Mouse (Mus musculus) kidney, postnatal 0 days (tissue): Measurements from ENCODE around the gene Palm3. TPM values are rescaled to one million over a fixed set of nuclear protein-coding genes. Genes with fewer than 3 reads are reported as not detected.

ENCODE experiments used
- ATAC-seq: fragments of 200-750 bp; cut with Nextera tagmentation; replicated peaks from 2 replicates; pipeline ENCODE4 v1.8.0; 2017; ENCODE audit warnings: low read depth, moderate number of reproducible peaks, moderate TSS enrichment, moderate library complexity; ENCODE audit not compliant: low FRiP score
- DNase-seq: peaks from one replicate; pipeline ENCODE4 v3.0.0-alpha.2; 2016; ENCODE audit warnings: low spot score
- H3K27ac ChIP-seq: fragments of 300-500 bp; sonication (generic); 2 replicates; pipeline ENCODE4 v1.5.1; 2014; ENCODE audit warnings: mild to moderate bottlenecking
- H3K27me3 ChIP-seq: fragments of 300-500 bp; sonication (generic); 2 replicates; pipeline ENCODE4 v1.6.1; 2014; ENCODE audit warnings: low read length, mixed read lengths; ENCODE audit not compliant: insufficient read depth
- H3K36me3 ChIP-seq: fragments of 300-500 bp; sonication (generic); 2 replicates; pipeline ENCODE4 v1.6.1; 2014; ENCODE audit warnings: low read length, mixed read lengths; ENCODE audit not compliant: insufficient read depth
- H3K4me1 ChIP-seq: fragments of 300-500 bp; sonication (generic); replicated peaks from 2 replicates; pipeline ENCODE4 v1.6.1; 2014; ENCODE audit warnings: antibody characterized with exemption, low read length, mixed read lengths; ENCODE audit not compliant: insufficient read depth
- H3K4me2 ChIP-seq: fragments of 300-500 bp; sonication (generic); 2 replicates; pipeline ENCODE4 v1.6.1; 2014; ENCODE audit warnings: mild to moderate bottlenecking, low read length, moderate library complexity, mixed read lengths
- H3K4me3 ChIP-seq: fragments of 300-500 bp; sonication (generic); replicated peaks from 2 replicates; pipeline ENCODE4 v1.5.1; 2014; ENCODE audit warnings: low read depth, low read length
- H3K9ac ChIP-seq: fragments of 300-500 bp; sonication (generic); 2 replicates; pipeline ENCODE4 v1.6.1; 2014; ENCODE audit warnings: low read depth, low read length
- H3K9me3 ChIP-seq: fragments of 300-500 bp; sonication (generic); replicated peaks from 2 replicates; pipeline ENCODE4 v1.6.1; 2016; ENCODE audit warnings: low read length, inconsistent platforms, mixed read lengths
- CTCF ChIP-seq: IDR thresholded peaks from 2 replicates; pipeline ENCODE4 v1.5.1; 2016; ENCODE audit warnings: antibody characterized with exemption, low read depth, mild to moderate bottlenecking, moderate library complexity
- WGBS: fragments of 180-500 bp; shearing (Covaris S2); extraction: QIAGEN DNeasy Blood & Tissue Kit; methylation state at CpG from one replicate; pipeline ENCODE4 v1.1.7; 2014; 5-methylcytosine and 5-hydroxymethylcytosine counted together
- polyA plus RNA-seq: library from polyadenylated mRNA; unstranded; fragments of >200 nt; fragmentation: Nextera tagmentation; extraction: Ambion mirVana; gene quantifications from 2 replicates; pipeline ENCODE4 v1.2.1, GENCODE M21; 2015

Palm3 gene
- polyA plus RNA-seq, 1 experiment from 2014 or later = 12.7 TPM

- no peaks in the 10 kb centered on the region for H3K9me3 ChIP-seq
- H3K27ac ChIP-seq = no peak overlapping the region
- no peak for TF ChIP-seq CTCF
- no peak overlapping the region for H3K4me3 ChIP-seq
- DNase-seq = no peak
- H3K4me1 ChIP-seq = peaks cover 25% of the 10 kb centered on the region
- no peak overlapping the region for H3K4me2 ChIP-seq
- no peak overlapping the region for H3K9ac ChIP-seq
- no peaks in the 10 kb centered on the region for H3K36me3 ChIP-seq
- ATAC-seq = no peak
- 74% methylated on average over 9 of the region's 9 CpGs for WGBS
- H3K27me3 ChIP-seq = no peaks in the 10 kb centered on the region
These were observed 1.5 kb upstream of the Palm3 start for GRCm38 (mm10) chr8:84019738-84020137.

- ATAC-seq = peak; percentile 4; the same call in 1 of the 2 replicates
- no peak for TF ChIP-seq CTCF
- H3K9ac ChIP-seq = peak overlapping the region; percentile 59
- no peaks in the 10 kb centered on the region for H3K27me3 ChIP-seq
- no peaks in the 10 kb centered on the region for H3K9me3 ChIP-seq
- WGBS = 35% methylated on average over 12 of the region's 12 CpGs
- peak overlapping the region; percentile 90 for H3K27ac ChIP-seq
- peak overlapping the region; percentile 24 for H3K4me3 ChIP-seq
- H3K4me1 ChIP-seq = peaks cover 29% of the 10 kb centered on the region
- H3K36me3 ChIP-seq = no peaks in the 10 kb centered on the region
- H3K4me2 ChIP-seq = peak overlapping the region; percentile 53
- no peak for DNase-seq
These were observed 298 bp downstream of the Palm3 start for GRCm38 (mm10) chr8:84021569-84021968.

GRCm38 (mm10) chr8:84023085-84023484 lies 1.8 kb downstream of the Palm3 start:
- H3K27me3 ChIP-seq = no peaks in the 10 kb centered on the region
- H3K4me3 ChIP-seq = no peak overlapping the region
- H3K27ac ChIP-seq = peak overlapping the region; percentile 42
- H3K4me1 ChIP-seq = peaks cover 29% of the 10 kb centered on the region
- H3K9ac ChIP-seq = no peak overlapping the region
- H3K4me2 ChIP-seq = peak overlapping the region; percentile 53; the same call in 1 of the 2 replicates
- H3K36me3 ChIP-seq = no peaks in the 10 kb centered on the region
- H3K9me3 ChIP-seq = no peaks in the 10 kb centered on the region
- ATAC-seq (peak; percentile 50; the same call in 1 of the 2 replicates), DNase-seq (peak; percentile 53)
- WGBS = 7% methylated on average over 5 of the region's 5 CpGs
- 0 out of 2 replicates have a peak, but pooled peaks have one; percentile 3 for TF ChIP-seq CTCF

GRCm38 (mm10) chr8:84023631-84024030 lies 2.4 kb downstream of the Palm3 start:
- DNase-seq (no peak), ATAC-seq (peak; percentile 43)
- Histone ChIP-seq H3K27me3 (no peaks in the 10 kb centered on the region), H3K9me3 (no peaks in the 10 kb centered on the region), H3K4me3 (no peak overlapping the region), H3K27ac (0 out of 2 replicates have a peak overlapping the region, but pooled peaks have one; percentile 42), H3K36me3 (no peaks in the 10 kb centered on the region), H3K9ac (no peak overlapping the region), H3K4me2 (peak overlapping the region; percentile 53; the same call in 1 of the 2 replicates), H3K4me1 (peaks cover 29% of the 10 kb centered on the region)
- 37% methylated on average over 1 of the region's 1 CpGs for WGBS
- TF ChIP-seq CTCF = no peak

- Histone ChIP-seq H3K4me3 (no peak overlapping the region), H3K27ac (peak overlapping the region; percentile 36; the same call in 1 of the 2 replicates), H3K36me3 (no peaks in the 10 kb centered on the region), H3K9me3 (no peaks in the 10 kb centered on the region), H3K27me3 (no peaks in the 10 kb centered on the region), H3K4me1 (peaks cover 29% of the 10 kb centered on the region), H3K4me2 (peak overlapping the region; percentile 53; the same call in 1 of the 2 replicates), H3K9ac (no peak overlapping the region)
- peak; percentile 83 for TF ChIP-seq CTCF
- 18% methylated on average over 10 of the region's 10 CpGs for WGBS
- ATAC-seq (no peak), DNase-seq (peak; percentile 57)
These were observed 2.9 kb downstream of the Palm3 start for GRCm38 (mm10) chr8:84024171-84024570.

GRCm38 (mm10) chr8:84025863-84026262 lies 4.6 kb downstream of the Palm3 start:
- H3K9ac ChIP-seq = peak overlapping the region; percentile 42; the same call in 1 of the 2 replicates
- DNase-seq = peak; percentile 83

More at GRCm38 (mm10) chr8:84025863-84026262, 4.6 kb downstream of the Palm3 start:
- 2% methylated on average over 41 of the region's 41 CpGs for WGBS
- TF ChIP-seq CTCF = no peak
- Histone ChIP-seq H3K27ac (no peak overlapping the region), H3K4me3 (peak overlapping the region; percentile 37), H3K4me2 (peak overlapping the region; percentile 74), H3K9me3 (no peaks in the 10 kb centered on the region), H3K36me3 (0 out of 2 replicates have a peak, but pooled peaks cover 3% of the 10 kb centered on the region), H3K27me3 (no peaks in the 10 kb centered on the region), H3K4me1 (peaks cover 29% of the 10 kb centered on the region)
- 0 out of 2 replicates have a peak, but pooled peaks have one; percentile 6 for ATAC-seq
